Mouse (Mus musculus) forebrain, embryonic 12.5 days (tissue): Measurements from ENCODE around the gene Polg2. TPM values are rescaled to one million over a fixed set of nuclear protein-coding genes. Genes with fewer than 3 reads are reported as not detected.
"Not testable (repeated sequence)": the region's sequence is repeated elsewhere in the genome, so short reads cannot be mapped to it uniquely, and the experiment has no call there.

Experiments used
- ATAC-seq: fragments of 200-750 bp; cut with Nextera tagmentation; 2 replicates; pipeline ENCODE4 v1.8.0; 2017; ENCODE audit warnings: moderate TSS enrichment; ENCODE audit not compliant: low FRiP score
- H3K27ac ChIP-seq: fragments of 300-500 bp; sonication (generic); 2 replicates; pipeline ENCODE4 v1.5.1; 2016; ENCODE audit warnings: mild to moderate bottlenecking
- H3K27me3 ChIP-seq: fragments of 300-500 bp; sonication (generic); 2 replicates; pipeline ENCODE4 v1.6.1; 2016; ENCODE audit warnings: mild to moderate bottlenecking
- H3K36me3 ChIP-seq: fragments of 300-500 bp; sonication (generic); replicated peaks from 2 replicates; pipeline ENCODE4 v1.6.1; 2016; ENCODE audit warnings: mild to moderate bottlenecking
- H3K4me1 ChIP-seq: fragments of 300-500 bp; sonication (generic); 2 replicates; pipeline ENCODE4 v1.6.1; 2016
- H3K4me2 ChIP-seq: fragments of 300-500 bp; sonication (generic); 2 replicates; pipeline ENCODE4 v1.6.1; 2016; ENCODE audit warnings: mild to moderate bottlenecking, moderate library complexity
- H3K4me3 ChIP-seq: fragments of 300-500 bp; sonication (generic); replicated peaks from 2 replicates; pipeline ENCODE4 v1.5.1; 2016; ENCODE audit warnings: mild to moderate bottlenecking
- H3K9ac ChIP-seq: fragments of 300-500 bp; sonication (generic); 2 replicates; pipeline ENCODE4 v1.6.1; 2016; ENCODE audit warnings: mild to moderate bottlenecking
- H3K9me3 ChIP-seq: fragments of 300-500 bp; sonication (generic); 2 replicates; pipeline ENCODE4 v1.6.1; 2016
- WGBS: fragments of 180-500 bp; shearing (Covaris S2); methylation state at CpG from one replicate; pipeline ENCODE4 v1.1.7; 2016; 5-methylcytosine and 5-hydroxymethylcytosine counted together
- polyA plus RNA-seq: library from polyadenylated mRNA; unstranded; fragments of >200 nt; fragmentation: Nextera tagmentation; extraction: Ambion mirVana; gene quantifications from 2 replicates; pipeline ENCODE4 v1.2.1, GENCODE M21; 2016

Polg2 gene
- polyA plus RNA-seq, 1 experiment from 2014 or later = 10.4 TPM

- H3K9ac ChIP-seq = no peak within 1 kb of the TSS
- H3K4me1 ChIP-seq = no peaks in the 10 kb centered on the region
- no peak within 1 kb of the TSS for H3K4me3 ChIP-seq
- WGBS = 92% methylated on average over 17 of the region's 17 CpGs
- no peak within 1 kb of the TSS for H3K27ac ChIP-seq
- no peaks in the 10 kb centered on the region for H3K36me3 ChIP-seq
- H3K27me3 ChIP-seq = no peaks in the 10 kb centered on the region
- ATAC-seq = no peak
- H3K9me3 ChIP-seq = 0 out of 2 replicates have a peak, but pooled peaks cover 5% of the 10 kb centered on the region
- H3K4me2 ChIP-seq = no peak within 1 kb of the TSS
Measured at GRCm38 (mm10) chr11:106751039-106752018, 28.0 kb downstream of the Polg2 start, which contains the start of gene Milr1. Gene Milr1 (plus strand): TSS chr11:106751226.

- no peaks in the 10 kb centered on the region for H3K4me1 ChIP-seq
- H3K36me3 ChIP-seq = no peaks in the 10 kb centered on the region
- no peak within 1 kb of the TSS for H3K27ac ChIP-seq
- H3K27me3 ChIP-seq = no peaks in the 10 kb centered on the region
- ATAC-seq = no peak
- 0 out of 2 replicates have a peak, but pooled peaks cover 5% of the 10 kb centered on the region for H3K9me3 ChIP-seq
- 90% methylated on average over 13 of the region's 13 CpGs for WGBS
- H3K4me2 ChIP-seq = no peak within 1 kb of the TSS
- no peak within 1 kb of the TSS for H3K4me3 ChIP-seq
- no peak within 1 kb of the TSS for H3K9ac ChIP-seq
Measured at GRCm38 (mm10) chr11:106750121-106750751, 29.1 kb downstream of the Polg2 start, which contains the start of gene Pecam1. Gene Pecam1 (minus strand): TSS chr11:106750628.

GRCm38 (mm10) chr11:106749557-106750120 is 29.7 kb downstream of the Polg2 start:
- ATAC-seq, H3K4me3 ChIP-seq, H3K36me3 ChIP-seq, H3K27me3 ChIP-seq, H3K9me3 ChIP-seq, H3K9ac ChIP-seq, H3K4me1 ChIP-seq, H3K4me2 ChIP-seq, H3K27ac ChIP-seq: not testable (repeated sequence)
- WGBS = 97% methylated on average over 7 of the region's 7 CpGs

GRCm38 (mm10) chr11:106744949-106745348 is 34.4 kb downstream of the Polg2 start:
- Histone ChIP-seq H3K4me1 (peaks cover 4% of the 10 kb centered on the region), H3K4me3 (no peak overlapping the region), H3K9me3 (0 out of 2 replicates have a peak, but pooled peaks cover 5% of the 10 kb centered on the region), H3K27me3 (no peaks in the 10 kb centered on the region), H3K27ac (no peak overlapping the region), H3K36me3 (no peaks in the 10 kb centered on the region), H3K9ac (no peak overlapping the region), H3K4me2 (no peak overlapping the region)
- ATAC-seq = no peak
- 94% methylated on average over 5 of the region's 5 CpGs for WGBS

GRCm38 (mm10) chr11:106742388-106742841 is 36.9 kb downstream of the Polg2 start:
- no peak overlapping the region for H3K27ac ChIP-seq
- ATAC-seq = no peak
- H3K4me3 ChIP-seq = no peak overlapping the region
- WGBS = 54% methylated on average over 6 of the region's 6 CpGs
- peaks cover 7% of the 10 kb centered on the region for H3K4me1 ChIP-seq
- 0 out of 2 replicates have a peak, but pooled peaks cover 3% of the 10 kb centered on the region for H3K9me3 ChIP-seq
- 0 out of 2 replicates have a peak, but pooled peaks cover 4% of the 10 kb centered on the region for H3K27me3 ChIP-seq
- H3K9ac ChIP-seq = no peak overlapping the region
- no peak overlapping the region for H3K4me2 ChIP-seq
- H3K36me3 ChIP-seq = no peaks in the 10 kb centered on the region

- WGBS = 94% methylated on average over 3 of the region's 3 CpGs
- Histone ChIP-seq H3K4me1 (peaks cover 13% of the 10 kb centered on the region), H3K27me3 (0 out of 2 replicates have a peak, but pooled peaks cover 4% of the 10 kb centered on the region), H3K4me2 (no peak overlapping the region), H3K27ac (peak overlapping the region; percentile 42; the same call in 1 of the 2 replicates), H3K9ac (no peak overlapping the region), H3K9me3 (no peaks in the 10 kb centered on the region), H3K36me3 (no peaks in the 10 kb centered on the region), H3K4me3 (no peak overlapping the region)
- ATAC-seq = no peak
Measured at GRCm38 (mm10) chr11:106741826-106742225, 37.5 kb downstream of the Polg2 start.

GRCm38 (mm10) chr11:106741232-106741631 is 38.1 kb downstream of the Polg2 start:
- no peak overlapping the region for H3K4me3 ChIP-seq
- H3K4me2 ChIP-seq = no peak overlapping the region
- peak overlapping the region; percentile 42; the same call in 1 of the 2 replicates for H3K27ac ChIP-seq
- no peak for ATAC-seq
- H3K4me1 ChIP-seq = peaks cover 19% of the 10 kb centered on the region
- 0 out of 2 replicates have a peak, but pooled peaks cover 4% of the 10 kb centered on the region for H3K27me3 ChIP-seq
- H3K9ac ChIP-seq = no peak overlapping the region
- WGBS = 35% methylated on average over 6 of the region's 6 CpGs
- no peaks in the 10 kb centered on the region for H3K36me3 ChIP-seq
- no peaks in the 10 kb centered on the region for H3K9me3 ChIP-seq

GRCm38 (mm10) chr11:106740724-106741123 is 38.6 kb downstream of the Polg2 start:
- not testable (repeated sequence) for H3K27ac ChIP-seq, H3K4me2 ChIP-seq, H3K9ac ChIP-seq, H3K4me3 ChIP-seq, ATAC-seq, H3K9me3 ChIP-seq, H3K27me3 ChIP-seq, H3K36me3 ChIP-seq
- H3K4me1 ChIP-seq = peaks cover 21% of the 10 kb centered on the region
- WGBS = 89% methylated on average over 5 of the region's 8 CpGs

- H3K36me3 ChIP-seq = no peaks in the 10 kb centered on the region
Measured at GRCm38 (mm10) chr11:106739116-106739515, 40.2 kb downstream of the Polg2 start.

GRCm38 (mm10) chr11:106737178-106737621 is 42.1 kb downstream of the Polg2 start:
- peak overlapping the region; percentile 10 for H3K4me2 ChIP-seq
- ATAC-seq = peak; percentile 64; the same call in 1 of the 2 replicates
- H3K4me1 ChIP-seq = peaks cover 21% of the 10 kb centered on the region
- no peak overlapping the region for H3K4me3 ChIP-seq
- H3K27me3 ChIP-seq = 0 out of 2 replicates have a peak, but pooled peaks cover 4% of the 10 kb centered on the region
- 0 out of 2 replicates have a peak overlapping the region, but pooled peaks have one; percentile 29 for H3K9ac ChIP-seq
- peak overlapping the region; percentile 84 for H3K27ac ChIP-seq
- 10% methylated on average over 12 of the region's 12 CpGs for WGBS
- H3K36me3 ChIP-seq = no peaks in the 10 kb centered on the region
- no peaks in the 10 kb centered on the region for H3K9me3 ChIP-seq

More at GRCm38 (mm10) chr11:106739116-106739515, 40.2 kb downstream of the Polg2 start:
- WGBS = 100% methylated on average over 2 of the region's 2 CpGs
- Histone ChIP-seq H3K27me3 (0 out of 2 replicates have a peak, but pooled peaks cover 4% of the 10 kb centered on the region), H3K4me1 (peaks cover 21% of the 10 kb centered on the region), H3K4me2 (no peak overlapping the region), H3K4me3 (no peak overlapping the region), H3K9me3 (no peaks in the 10 kb centered on the region), H3K27ac (no peak overlapping the region), H3K9ac (no peak overlapping the region)
- ATAC-seq = no peak

GRCm38 (mm10) chr11:106736614-106737013 is 42.7 kb downstream of the Polg2 start:
- 0 out of 2 replicates have a peak overlapping the region, but pooled peaks have one; percentile 29 for H3K9ac ChIP-seq
- H3K27ac ChIP-seq = peak overlapping the region; percentile 84; the same call in 1 of the 2 replicates
- peaks cover 21% of the 10 kb centered on the region for H3K4me1 ChIP-seq
- 0 out of 2 replicates have a peak, but pooled peaks cover 4% of the 10 kb centered on the region for H3K27me3 ChIP-seq
- no peaks in the 10 kb centered on the region for H3K36me3 ChIP-seq
- no peaks in the 10 kb centered on the region for H3K9me3 ChIP-seq
- 38% methylated on average over 3 of the region's 3 CpGs for WGBS
- H3K4me2 ChIP-seq = peak overlapping the region; percentile 10; the same call in 1 of the 2 replicates
- no peak for ATAC-seq
- no peak overlapping the region for H3K4me3 ChIP-seq
